37 mouse cellular contexts compared by ENCODE assay signal in genomic region chr3:16047288-16047687, GRCm38 (mm10). TPM values are rescaled to one million over a fixed set of nuclear protein-coding genes. Genes with fewer than 3 reads are reported as not detected.
DNase-seq lines count a peak whose midpoint lies in the region; ATAC-seq and TF ChIP-seq lines count a peak whose summit lies in the region.
"Had no signal": no experiment of that assay in that cellular context is flagged by ENCODE, and none has a peak within 500 bp of the region (broad histone marks: within the 10 kb centered on the region; RNA-seq: fewer than 3 reads in every experiment).

No protein-coding gene starts in this region.

- DNase-seq in kidney, postnatal 0 days (ENCODE audit: low spot score), result peak; percentile 14
- no peak for DNase-seq in kidney, postnatal 14 days
- DNase-seq in 416B (ENCODE audit: low read depth) (peak; percentile 23), CH12.LX (ENCODE audit: extremely low read depth) (peak; percentile 64)
- DNase-seq in brain, embryonic 14.5 days (ENCODE audit: low read depth), result peak; percentile 9
- no peak for DNase-seq in cerebellum, adult 2 months
- no peak for DNase-seq in gastrocnemius, postnatal 10 days
- DNase-seq: adrenal gland, adult 2 months; adrenal gland, postnatal 36 days; cerebellum, adult 9-10 months; cerebellum, postnatal 36 days; gastrocnemius, postnatal 36 days; heart, adult 2 months; kidney, adult 11 months; kidney, postnatal 36 days; layer of hippocampus, postnatal 36 days; liver; lung, adult 2 months; right cerebral cortex, postnatal 25 days; thymus, adult 2 months; thymus, postnatal 36 days had no signal

- dilution Hi-C loops in CH12.LX (cut with MboI; ENCODE audit: extremely low pct_ligation_motif_present, extremely low pct_unique_long_range_greater_than_20kb, low sequenced_read_pairs), result no loop called here

- no peak overlapping the region for H3K4me3 ChIP-seq in kidney, postnatal 0 days (replicated peaks; ENCODE audit: low read depth, low read length)
- no peak overlapping the region for H3K4me3 ChIP-seq in CH12.LX (replicated peaks in 1 of 3; ENCODE audit: low read depth in 2 of 3, low read length in 2 of 3, poor library complexity in 1 of 3)
- H3K4me3 ChIP-seq in cerebellum, adult 2 months (replicated peaks; ENCODE audit: insufficient read depth, low read depth, low read length), result no peak overlapping the region
- H3K4me3 ChIP-seq: heart, adult 2 months; hindbrain, embryonic 12.5 days; midbrain, embryonic 10.5 days; stomach, embryonic 15.5 days had no signal

- H3K36me3 ChIP-seq in kidney, postnatal 0 days (ENCODE audit: insufficient read depth, low read length), result no peaks in the 10 kb centered on the region
- H3K36me3 ChIP-seq in CH12.LX (replicated peaks in 1 of 2; ENCODE audit: control insufficient read depth in 1 of 2, insufficient read depth in 1 of 2, low read length in 1 of 2), result no peaks in the 10 kb centered on the region
- H3K36me3 ChIP-seq: hindbrain, embryonic 12.5 days; midbrain, embryonic 10.5 days; stomach, embryonic 15.5 days had no signal

- no peak for TF ChIP-seq EP300 in CH12.LX (IDR thresholded peaks at IDR 0.05; ENCODE audit: low read length)

- no peak overlapping the region for H3K9ac ChIP-seq in kidney, postnatal 0 days (ENCODE audit: low read depth, low read length)
- no peak overlapping the region for H3K9ac ChIP-seq in CH12.LX (ENCODE audit: insufficient read depth, low read depth)
- H3K9ac ChIP-seq: hindbrain, embryonic 12.5 days; liver, embryonic 14.5 days; stomach, embryonic 15.5 days had no signal

- peak; percentile 66 for TF ChIP-seq CTCF in kidney, postnatal 0 days (IDR thresholded peaks at IDR 0.05; ENCODE audit: low read depth)
- peak in 1 of 2 experiments; percentile 98; a peak in 3 of 4 replicates for TF ChIP-seq CTCF in CH12.LX (conservative IDR thresholded peaks at IDR 0.05 in 1 of 2, IDR thresholded peaks at IDR 0.05 in 1 of 2; ENCODE audit: low read depth in 2 of 2, low read length in 2 of 2)
- peak; percentile 13; the same call in 1 of the 2 replicates for TF ChIP-seq CTCF in brain, embryonic 14.5 days (IDR thresholded peaks at IDR 0.05; ENCODE audit: borderline replicate concordance, extremely low read depth, insufficient read depth, insufficient read length)
- no peak for TF ChIP-seq CTCF in cerebellum, adult 2 months (IDR thresholded peaks at IDR 0.05; ENCODE audit: borderline replicate concordance, insufficient read depth, low read depth, low read length)

- in situ Hi-C loops in CH12.LX (cut with MboI; ENCODE audit: low pct_ligation_motif_present, low pct_unique_long_range_greater_than_20kb, low sequenced_read_pairs), result loop anchor here (5.0 to 25.0 kb wide), 2 partner anchors 40 to 760 kb away; no protein-coding TSS in a partner anchor

- H3K9me3 ChIP-seq in kidney, postnatal 0 days (replicated peaks; ENCODE audit: low read length), result no peaks in the 10 kb centered on the region
- H3K9me3 ChIP-seq in CH12.LX (replicated peaks; ENCODE audit: low read length), result no peaks in the 10 kb centered on the region
- H3K9me3 ChIP-seq: stomach, embryonic 15.5 days had no signal

- TF ChIP-seq POLR2A in CH12.LX (IDR thresholded peaks at IDR 0.05; ENCODE audit: low read depth, low read length), result no peak
- no peak for TF ChIP-seq POLR2A in brain, embryonic 14.5 days (IDR thresholded peaks at IDR 0.05; ENCODE audit: borderline replicate concordance, extremely low read depth, insufficient read depth, insufficient read length, poor library complexity, severe bottlenecking)
- TF ChIP-seq POLR2A in cerebellum, adult 2 months (IDR thresholded peaks at IDR 0.05; ENCODE audit: borderline replicate concordance, insufficient read depth, low read length), result no peak

- no peaks in the 10 kb centered on the region for H3K79me2 ChIP-seq in CH12.LX (replicated peaks; ENCODE audit: control insufficient read depth, extremely low read depth, insufficient read depth, poor library complexity, severe bottlenecking)

- no peaks in the 10 kb centered on the region for H3K4me1 ChIP-seq in kidney, postnatal 0 days (replicated peaks; ENCODE audit: insufficient read depth, low read length)
- H3K4me1 ChIP-seq in CH12.LX (ENCODE audit: control insufficient read depth in 1 of 2, insufficient read depth in 2 of 2), result peaks cover 0 to 4% of the 10 kb centered on the region in 2 experiments; a peak in 1 of 4 replicates
- no peaks in the 10 kb centered on the region for H3K4me1 ChIP-seq in cerebellum, adult 2 months (ENCODE audit: control insufficient read depth, insufficient read depth, low read length)
- H3K4me1 ChIP-seq: hindbrain, embryonic 12.5 days; midbrain, embryonic 10.5 days; stomach, embryonic 15.5 days had no signal

- no peak for ATAC-seq in kidney, postnatal 0 days (replicated peaks; ENCODE audit: low FRiP score, low read depth)
- ATAC-seq: activated CD4-positive, CD25-positive, alpha-beta regulatory T cell, adult 4 months; forebrain, embryonic 14.5 days had no signal

- 47% methylated on average over 4 of the region's 4 CpGs for WGBS in kidney, postnatal 0 days
- WGBS in cerebellum, adult 2 months, result 65% methylated on average over 4 of the region's 4 CpGs

- H3K27ac ChIP-seq in kidney, postnatal 0 days, result no peak overlapping the region
- H3K27ac ChIP-seq in CH12.LX (ENCODE audit: insufficient read depth, low read depth), result no peak overlapping the region
- no peak overlapping the region for H3K27ac ChIP-seq in cerebellum, adult 2 months (ENCODE audit: insufficient read depth, low read length)
- H3K27ac ChIP-seq: heart, adult 2 months; hindbrain, embryonic 12.5 days; liver, embryonic 14.5 days; midbrain, embryonic 10.5 days; stomach, embryonic 15.5 days had no signal

- H3K27me3 ChIP-seq in kidney, postnatal 0 days (ENCODE audit: insufficient read depth, low read length), result no peaks in the 10 kb centered on the region
- no peaks in the 10 kb centered on the region for H3K27me3 ChIP-seq in CH12.LX (replicated peaks)
- H3K27me3 ChIP-seq in cerebellum, adult 2 months (ENCODE audit: control insufficient read depth, insufficient read depth, low read length), result no peaks in the 10 kb centered on the region
- H3K27me3 ChIP-seq: hindbrain, embryonic 12.5 days; stomach, embryonic 15.5 days had no signal

- no peak overlapping the region for H3K4me2 ChIP-seq in kidney, postnatal 0 days (ENCODE audit: low read length)
- H3K4me2 ChIP-seq in CH12.LX (ENCODE audit: insufficient read depth, low read depth, poor library complexity, severe bottlenecking), result no peak overlapping the region; the same call in 1 of the 2 replicates
- H3K4me2 ChIP-seq: hindbrain, embryonic 12.5 days; stomach, embryonic 15.5 days had no signal

- peak; percentile 97 for TF ChIP-seq RAD21 in CH12.LX (IDR thresholded peaks at IDR 0.05; ENCODE audit: low read depth, low read length)

TF ChIP-seq in CH12.LX, 34 proteins besides CTCF, POLR2A, EP300 and RAD21:
- TF ChIP-seq MAZ (IDR thresholded peaks at IDR 0.05; ENCODE audit: low read depth, low read length) (no peak), PAX5 (IDR thresholded peaks at IDR 0.05; ENCODE audit: low read length) (no peak), IRF4 (IDR thresholded peaks at IDR 0.05; ENCODE audit: low read depth, low read length) (0 out of 2 replicates have a peak, but pooled peaks have one; percentile 25), NELFE (IDR thresholded peaks at IDR 0.05; ENCODE audit: low read depth, low read length) (no peak), HCFC1 (IDR thresholded peaks at IDR 0.05; ENCODE audit: low read depth, low read length) (no peak), USF1 (IDR thresholded peaks at IDR 0.05; ENCODE audit: low read depth, low read length) (no peak), ZC3H11A (IDR thresholded peaks at IDR 0.05; ENCODE audit: low read depth, low read length) (peak; percentile 89), ELF1 (IDR thresholded peaks at IDR 0.05; ENCODE audit: low read depth, low read length) (no peak), MEF2A (IDR thresholded peaks at IDR 0.05; ENCODE audit: borderline replicate concordance, low read depth, low read length) (no peak), POLR2AphosphoS2 (IDR thresholded peaks at IDR 0.05; ENCODE audit: low read depth, low read length) (no peak), SMC3 (IDR thresholded peaks at IDR 0.05; ENCODE audit: low read depth, low read length) (peak; percentile 99)
TF ChIP-seq in CH12.LX: peak in this region for 3.

RNA-seq across cellular contexts. Expression of gene Gm5150, which starts 41.1 kb away (rescaled TPM):
- polyA plus RNA-seq in kidney, postnatal 0 days (2015; fragmentation: Nextera tagmentation; extraction: Ambion mirVana), result 0.15 and 0.25 TPM in 2 replicates
- total RNA-seq in CH12.LX (2012; rRNA removed) (not detected in 2 replicates), CH12.LX (2014; rRNA removed) (not detected in 2 replicates)
- polyA plus RNA-seq in CH12.LX (2012; ENCODE audit: insufficient read length, low read depth), result not detected in 2 replicates
- polyA plus RNA-seq in brain, embryonic 14.5 days (2012; rRNA removed), result not detected in 2 replicates
- polyA plus RNA-seq in cerebellum, adult 2 months (2012; rRNA removed), result not detected in 2 replicates
- total RNA-seq in gastrocnemius, postnatal 10 days (2021), result not detected
- total RNA-seq: gastrocnemius, adult 18-20 months; gastrocnemius, postnatal 36 days; heart, adult 2 months; heart, postnatal 25 days; layer of hippocampus, adult 8-10 months; layer of hippocampus, postnatal 36 days had no signal
- polyA plus RNA-seq: activated CD4-positive, CD25-positive, alpha-beta regulatory T cell, adult 4 months; adrenal gland, adult 2 months; C2C12; embryonic facial prominence, embryonic 11.5 days; forebrain, embryonic 14.5 days; frontal cortex, adult 2 months; heart, embryonic 14.5 days; hindbrain, embryonic 12.5 days; kidney, embryonic 14.5 days; limb, embryonic 11.5 days; midbrain, embryonic 10.5 days; neural tube, embryonic 14.5 days had no signal

Comparison
In these comparisons a context has a peak if more than half of its experiments do, and no peak if none do; other contexts are left out.
1. DNase-seq: peak in kidney, postnatal 0 days (single experiment), 416B (single experiment), CH12.LX (single experiment) and brain, embryonic 14.5 days (single experiment); none in kidney, postnatal 14 days (single experiment), cerebellum, adult 2 months (0 of 2) and gastrocnemius, postnatal 10 days (single experiment).